Mouse (Mus musculus) heart, embryonic 16.5 days (tissue): ENCODE results near the gene Elovl7. TPM values are rescaled to one million over a fixed set of nuclear protein-coding genes. Genes with fewer than 3 reads are reported as not detected.

Experiments
- ATAC-seq: fragments of 200-750 bp; cut with Nextera tagmentation; replicated peaks from 2 replicates; pipeline ENCODE4 v1.8.0; 2017; ENCODE audit warnings: moderate number of reproducible peaks; ENCODE audit not compliant: insufficient read depth, low FRiP score; ENCODE audit errors: extremely low read depth
- H3K27ac ChIP-seq: fragments of 300-500 bp; sonication (generic); 2 replicates; pipeline ENCODE4 v1.5.1; 2014; ENCODE audit warnings: mild to moderate bottlenecking, low read length, control low read depth, moderate library complexity
- H3K27me3 ChIP-seq: fragments of 300-500 bp; sonication (generic); 2 replicates; pipeline ENCODE4 v1.6.1; 2014; ENCODE audit warnings: low read length, mixed read lengths; ENCODE audit not compliant: control insufficient read depth, insufficient read depth
- H3K36me3 ChIP-seq: fragments of 300-500 bp; sonication (generic); 2 replicates; pipeline ENCODE4 v1.6.1; 2014; ENCODE audit not compliant: control insufficient read depth, insufficient read depth
- H3K4me1 ChIP-seq: fragments of 300-500 bp; sonication (generic); 2 replicates; pipeline ENCODE4 v1.6.1; 2014; ENCODE audit warnings: low read length, mixed read lengths; ENCODE audit not compliant: control insufficient read depth, insufficient read depth
- H3K4me2 ChIP-seq: fragments of 300-500 bp; sonication (generic); 2 replicates; pipeline ENCODE4 v1.6.1; 2014; ENCODE audit warnings: low read depth, mild to moderate bottlenecking, control low read depth, low read length
- H3K4me3 ChIP-seq: fragments of 300-500 bp; sonication (generic); 2 replicates; pipeline ENCODE4 v1.5.1; 2014; ENCODE audit warnings: mild to moderate bottlenecking, control low read depth, low read length
- H3K9ac ChIP-seq: fragments of 300-500 bp; sonication (generic); 2 replicates; pipeline ENCODE4 v1.6.1; 2014; ENCODE audit warnings: low read length, control low read depth
- H3K9me3 ChIP-seq: fragments of 300-500 bp; sonication (generic); replicated peaks from 2 replicates; pipeline ENCODE4 v1.6.1; 2016; ENCODE audit warnings: low read length; ENCODE audit not compliant: control insufficient read depth
- WGBS: fragments of 180-500 bp; shearing (Covaris S2); extraction: QIAGEN DNeasy Blood & Tissue Kit; methylation state at CpG from one replicate; pipeline ENCODE4 v1.1.7; 2014; 5-methylcytosine and 5-hydroxymethylcytosine counted together
- polyA plus RNA-seq: library from polyadenylated mRNA; unstranded; fragments of >200 nt; fragmentation: Nextera tagmentation; extraction: Ambion mirVana; gene quantifications from 2 replicates; pipeline ENCODE4 v1.2.1, GENCODE M21; 2015

The Elovl7 gene
- polyA plus RNA-seq, 1 experiment from 2014 or later: 3.3 TPM

- Histone ChIP-seq H3K9ac (no peak overlapping the region), H3K4me1 (peaks cover 4% of the 10 kb centered on the region), H3K27ac (no peak overlapping the region), H3K27me3 (peaks cover 30% of the 10 kb centered on the region), H3K4me2 (no peak overlapping the region), H3K36me3 (no peaks in the 10 kb centered on the region), H3K4me3 (no peak overlapping the region), H3K9me3 (no peaks in the 10 kb centered on the region)
- 71% methylated on average over 7 of the region's 7 CpGs for WGBS
- ATAC-seq: no peak
These were observed 5.6 kb downstream of the Elovl7 start for GRCm38 (mm10) chr13:108219773-108220172.

DNA sequence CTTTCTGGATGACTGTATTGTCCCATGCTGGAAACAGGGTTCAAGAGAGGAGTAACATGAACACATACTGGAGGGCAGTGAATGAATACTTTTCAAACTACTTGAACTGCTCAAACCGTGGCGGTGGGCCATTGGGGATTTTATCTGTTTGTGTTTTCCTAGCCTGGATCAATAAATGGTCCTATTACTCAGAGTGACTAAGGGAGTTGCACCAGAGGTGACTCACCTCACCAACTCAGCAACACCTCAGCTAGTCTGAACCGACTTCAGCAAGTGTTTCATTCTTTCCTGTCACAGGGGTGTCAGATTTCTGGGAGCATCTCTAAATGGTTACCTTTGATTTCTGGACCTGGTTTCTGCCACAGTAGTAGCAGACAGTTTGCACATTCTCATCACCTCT is 15.0 kb downstream of the Elovl7 start:
- no peak for ATAC-seq
- 61% methylated on average over 3 of the region's 3 CpGs for WGBS
- H3K9me3 ChIP-seq: no peaks in the 10 kb centered on the region
- no peak overlapping the region for H3K4me3 ChIP-seq
- H3K27me3 ChIP-seq: no peaks in the 10 kb centered on the region
- no peak overlapping the region for H3K4me2 ChIP-seq
- no peak overlapping the region for H3K9ac ChIP-seq
- no peaks in the 10 kb centered on the region for H3K4me1 ChIP-seq
- H3K36me3 ChIP-seq: no peaks in the 10 kb centered on the region
- H3K27ac ChIP-seq: no peak overlapping the region

DNA sequence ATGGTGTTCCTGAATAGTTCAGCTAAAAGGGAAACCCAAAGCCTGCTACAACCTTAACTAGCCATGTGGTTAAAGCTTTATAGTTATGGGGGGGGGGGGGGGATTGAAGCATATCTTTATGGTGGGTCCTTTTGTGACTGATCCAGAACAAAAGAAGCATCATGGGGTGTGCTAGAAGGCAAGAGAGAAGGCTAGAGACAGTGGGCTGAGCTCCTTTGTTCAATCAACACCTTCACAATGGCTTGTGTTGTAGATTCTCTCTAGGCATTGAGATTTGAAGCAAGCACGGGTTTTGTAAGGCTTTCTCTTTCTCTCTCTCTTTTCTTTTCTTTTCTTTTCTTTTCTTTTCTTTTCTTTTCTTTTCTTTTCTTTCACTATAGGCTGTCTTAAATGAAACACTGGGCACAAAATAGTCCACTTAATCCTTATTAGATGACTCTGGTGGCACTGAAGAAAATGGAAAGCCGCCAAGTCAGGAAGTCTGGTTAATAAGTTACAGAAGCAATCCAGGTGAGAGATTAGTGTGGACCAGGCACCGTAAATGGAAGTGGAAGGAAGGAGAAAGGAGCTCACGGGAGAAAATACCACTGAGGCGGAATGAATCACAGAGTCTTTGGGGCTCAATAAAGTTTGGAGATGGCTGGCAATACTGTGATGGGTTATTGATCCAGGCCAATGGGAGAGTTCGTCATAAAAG is 15.6 kb downstream of the Elovl7 start:
- no peak overlapping the region for H3K9ac ChIP-seq
- no peaks in the 10 kb centered on the region for H3K27me3 ChIP-seq
- no peak overlapping the region for H3K4me3 ChIP-seq
- 80% methylated on average over 6 of the region's 6 CpGs for WGBS
- ATAC-seq: no peak
- H3K27ac ChIP-seq: no peak overlapping the region
- H3K36me3 ChIP-seq: no peaks in the 10 kb centered on the region
- no peaks in the 10 kb centered on the region for H3K9me3 ChIP-seq
- no peaks in the 10 kb centered on the region for H3K4me1 ChIP-seq
- no peak overlapping the region for H3K4me2 ChIP-seq

DNA sequence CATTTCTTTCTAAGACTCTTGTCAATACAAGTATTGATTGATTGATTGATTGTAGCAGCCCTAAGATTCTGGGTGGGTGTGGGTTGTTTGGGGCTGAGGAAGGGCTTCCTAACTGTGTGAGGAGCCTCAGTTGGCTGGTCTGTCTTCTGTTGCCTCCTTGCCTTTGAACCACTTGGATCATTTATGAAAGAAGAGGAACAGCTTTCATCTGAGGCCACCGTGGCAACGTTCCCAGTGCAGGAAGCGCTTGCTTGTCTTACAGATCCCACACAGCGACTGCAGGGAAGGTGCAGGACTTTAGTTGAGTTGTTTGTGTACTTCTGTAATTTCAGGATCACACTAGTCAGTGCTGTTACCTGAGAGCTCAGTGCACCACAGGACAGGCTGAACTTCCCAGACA is 25.8 kb downstream of the Elovl7 start:
- peaks cover 4% of the 10 kb centered on the region; the same call in 1 of the 2 replicates for H3K4me1 ChIP-seq
- WGBS: 45% methylated on average over 4 of the region's 4 CpGs
- no peak for ATAC-seq

GRCm38 (mm10) chr13:108241715-108242114 is 27.5 kb downstream of the Elovl7 start:
- H3K9ac ChIP-seq: no peak overlapping the region
- no peaks in the 10 kb centered on the region for H3K36me3 ChIP-seq
- H3K9me3 ChIP-seq: no peaks in the 10 kb centered on the region
- H3K27ac ChIP-seq: no peak overlapping the region
- H3K4me2 ChIP-seq: no peak overlapping the region
- no peak overlapping the region for H3K4me3 ChIP-seq
- 64% methylated on average over 5 of the region's 5 CpGs for WGBS
- no peak for ATAC-seq
- H3K4me1 ChIP-seq: peaks cover 4% of the 10 kb centered on the region; the same call in 1 of the 2 replicates
- H3K27me3 ChIP-seq: no peaks in the 10 kb centered on the region

More for the DNA sequence above, 25.8 kb downstream of the Elovl7 start:
- Histone ChIP-seq H3K36me3 (no peaks in the 10 kb centered on the region), H3K27me3 (no peaks in the 10 kb centered on the region), H3K27ac (no peak overlapping the region), H3K9me3 (no peaks in the 10 kb centered on the region), H3K4me2 (no peak overlapping the region), H3K4me3 (no peak overlapping the region), H3K9ac (no peak overlapping the region)

DNA sequence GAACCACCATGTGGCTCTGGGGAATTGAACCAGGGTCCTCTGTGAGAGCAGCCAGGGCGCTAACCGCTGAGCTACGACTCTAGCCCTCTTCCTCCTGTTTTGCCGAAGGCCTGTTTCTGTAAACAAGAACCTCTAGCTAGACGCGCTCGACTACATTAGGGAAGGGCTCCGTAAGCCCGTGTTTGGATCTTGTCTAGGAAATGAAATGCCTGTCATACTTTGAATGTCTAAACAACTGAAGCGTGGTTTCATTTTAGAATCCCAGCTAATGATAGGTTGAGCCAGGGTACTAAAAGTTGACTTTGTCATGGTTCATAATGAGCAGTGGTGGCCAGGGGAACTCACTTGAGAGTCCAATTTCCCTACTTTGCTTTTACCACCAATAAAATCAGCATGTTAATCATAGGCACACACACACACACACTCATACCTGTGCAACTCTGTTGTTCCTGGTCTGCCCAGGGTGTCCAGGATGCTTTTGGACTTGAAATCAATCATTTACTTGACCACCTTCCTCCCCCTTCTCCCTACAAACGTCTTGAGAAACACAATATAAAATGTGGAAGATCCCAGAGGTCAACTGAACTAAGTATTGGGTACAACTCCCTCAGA is 31.0 kb downstream of the Elovl7 start:
- Histone ChIP-seq H3K4me1 (peaks cover 3% of the 10 kb centered on the region; the same call in 1 of the 2 replicates), H3K27me3 (no peaks in the 10 kb centered on the region), H3K9ac (no peak overlapping the region), H3K27ac (no peak overlapping the region), H3K4me2 (peak overlapping the region; percentile 8; the same call in 1 of the 2 replicates), H3K9me3 (no peaks in the 10 kb centered on the region), H3K36me3 (no peaks in the 10 kb centered on the region), H3K4me3 (no peak overlapping the region)
- WGBS: 62% methylated on average over 11 of the region's 11 CpGs
- ATAC-seq: no peak

GRCm38 (mm10) chr13:108251106-108251505 is 36.9 kb downstream of the Elovl7 start:
- WGBS: 70% methylated on average over 5 of the region's 5 CpGs
- ATAC-seq: no peak
- H3K4me3 ChIP-seq: no peak overlapping the region

GRCm38 (mm10) chr13:108253977-108254376 is 39.8 kb downstream of the Elovl7 start:
- H3K36me3 ChIP-seq: no peaks in the 10 kb centered on the region
- no peak overlapping the region for H3K4me2 ChIP-seq
- H3K27ac ChIP-seq: no peak overlapping the region
- no peak overlapping the region for H3K4me3 ChIP-seq
- WGBS: 77% methylated on average over 5 of the region's 5 CpGs
- no peak for ATAC-seq
- H3K4me1 ChIP-seq: no peaks in the 10 kb centered on the region
- no peak overlapping the region for H3K9ac ChIP-seq
- H3K27me3 ChIP-seq: no peaks in the 10 kb centered on the region
- no peaks in the 10 kb centered on the region for H3K9me3 ChIP-seq

More at GRCm38 (mm10) chr13:108251106-108251505, 36.9 kb downstream of the Elovl7 start:
- H3K9ac ChIP-seq: no peak overlapping the region
- H3K27ac ChIP-seq: no peak overlapping the region
- H3K9me3 ChIP-seq: no peaks in the 10 kb centered on the region
- no peak overlapping the region for H3K4me2 ChIP-seq
- no peaks in the 10 kb centered on the region for H3K27me3 ChIP-seq
- no peaks in the 10 kb centered on the region for H3K36me3 ChIP-seq
- H3K4me1 ChIP-seq: no peaks in the 10 kb centered on the region

DNA sequence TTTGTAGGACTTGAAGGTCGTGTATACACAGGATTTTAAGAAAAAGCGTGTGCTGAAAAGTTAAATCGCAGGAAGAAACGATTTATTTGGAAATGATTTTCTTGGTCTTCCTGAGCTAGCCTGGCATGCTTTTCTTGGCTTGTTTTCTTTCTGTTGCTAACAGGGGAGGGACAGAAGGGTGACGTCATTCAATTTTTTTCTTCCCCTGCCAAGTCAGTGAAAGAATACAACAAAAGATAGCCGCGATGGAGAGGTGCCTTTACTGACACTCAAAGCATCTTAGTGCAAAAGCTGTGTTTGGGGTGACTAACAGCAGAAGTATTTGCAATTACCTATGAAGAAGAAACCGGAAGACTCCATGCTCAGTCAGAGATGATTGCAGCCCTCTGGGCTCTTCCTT is 48.8 kb downstream of the Elovl7 start:
- no peak overlapping the region for H3K27ac ChIP-seq
- H3K27me3 ChIP-seq: no peaks in the 10 kb centered on the region
- no peak for ATAC-seq
- peaks cover 2% of the 10 kb centered on the region; the same call in 1 of the 2 replicates for H3K4me1 ChIP-seq
- no peak overlapping the region for H3K4me2 ChIP-seq
- H3K36me3 ChIP-seq: no peaks in the 10 kb centered on the region
- 51% methylated on average over 8 of the region's 8 CpGs for WGBS
- H3K9ac ChIP-seq: no peak overlapping the region
- H3K4me3 ChIP-seq: no peak overlapping the region
- no peaks in the 10 kb centered on the region for H3K9me3 ChIP-seq
